21 mouse cellular contexts compared by ENCODE assay signal in genomic region chr13:69373101-69373815, GRCm38 (mm10).
DNase-seq lines count a peak whose midpoint lies in the region; ATAC-seq and TF ChIP-seq lines count a peak whose summit lies in the region.
"Had no signal": no experiment of that assay in that cellular context is flagged by ENCODE, and none has a peak within 500 bp of the region (broad histone marks: within the 10 kb centered on the region; RNA-seq: fewer than 3 reads in every experiment).

No protein-coding gene starts in this region.

- TF ChIP-seq CTCF in forebrain, postnatal 0 days (IDR thresholded peaks at IDR 0.05; ENCODE audit: low read depth): no peak
- no peak for TF ChIP-seq CTCF in left cerebral cortex, adult 2 months (IDR thresholded peaks at IDR 0.05)

- ATAC-seq in forebrain, postnatal 0 days: peak; percentile 81
- no peak for ATAC-seq in forebrain, embryonic 11.5 days (replicated peaks; ENCODE audit: low FRiP score)
- peak; percentile 45 for ATAC-seq in midbrain, embryonic 13.5 days
- ATAC-seq: inflammation-experienced regulatory T-cells, adult 6 months; lung, postnatal 0 days; Patski had no signal

- no peak overlapping the region for H3K4me2 ChIP-seq in forebrain, postnatal 0 days (ENCODE audit: low read depth)
- no peak overlapping the region for H3K4me2 ChIP-seq in forebrain, embryonic 11.5 days (ENCODE audit: low read depth, low read length, severe bottlenecking)
- no peak overlapping the region for H3K4me2 ChIP-seq in midbrain, embryonic 13.5 days (replicated peaks)
- H3K4me2 ChIP-seq: heart, embryonic 11.5 days; liver, embryonic 15.5 days; neural tube, embryonic 12.5 days had no signal

- H3K4me3 ChIP-seq in forebrain, postnatal 0 days (ENCODE audit: low read depth, low read length): no peak overlapping the region
- no peak overlapping the region for H3K4me3 ChIP-seq in forebrain, embryonic 11.5 days (ENCODE audit: low read depth, low read length)
- H3K4me3 ChIP-seq in left cerebral cortex, adult 2 months: no peak overlapping the region
- no peak overlapping the region for H3K4me3 ChIP-seq in midbrain, embryonic 13.5 days (replicated peaks)
- H3K4me3 ChIP-seq: forebrain, embryonic 10.5 days; liver, embryonic 15.5 days; neural tube, embryonic 12.5 days had no signal

- no peaks in the 10 kb centered on the region for H3K36me3 ChIP-seq in forebrain, postnatal 0 days (ENCODE audit: insufficient read depth)
- H3K36me3 ChIP-seq in forebrain, embryonic 11.5 days (ENCODE audit: control insufficient read depth, insufficient read depth, low read length): no peaks in the 10 kb centered on the region
- no peaks in the 10 kb centered on the region for H3K36me3 ChIP-seq in midbrain, embryonic 13.5 days
- H3K36me3 ChIP-seq: forebrain, embryonic 10.5 days; liver, embryonic 15.5 days; neural tube, embryonic 12.5 days had no signal

- no peak overlapping the region for H3K9ac ChIP-seq in forebrain, postnatal 0 days
- H3K9ac ChIP-seq in forebrain, embryonic 11.5 days (ENCODE audit: low read length): no peak overlapping the region
- H3K9ac ChIP-seq in midbrain, embryonic 13.5 days (replicated peaks): no peak overlapping the region
- H3K9ac ChIP-seq: liver, embryonic 15.5 days; neural tube, embryonic 12.5 days had no signal

- no peaks in the 10 kb centered on the region for H3K9me3 ChIP-seq in forebrain, postnatal 0 days (ENCODE audit: low read length)
- H3K9me3 ChIP-seq in forebrain, embryonic 11.5 days (ENCODE audit: control insufficient read depth, low read length): no peaks in the 10 kb centered on the region; the same call in 1 of the 2 replicates
- peaks cover 3% of the 10 kb centered on the region; the same call in 1 of the 2 replicates for H3K9me3 ChIP-seq in midbrain, embryonic 13.5 days
- H3K9me3 ChIP-seq: liver, embryonic 15.5 days had no signal

- intact Hi-C loops in left cerebral cortex, adult 2 months (cut with DNase I): no loop called here

- no peaks in the 10 kb centered on the region for H3K4me1 ChIP-seq in forebrain, postnatal 0 days (ENCODE audit: insufficient read depth)
- H3K4me1 ChIP-seq in forebrain, embryonic 11.5 days (replicated peaks; ENCODE audit: control insufficient read depth, insufficient read depth, low read length): no peaks in the 10 kb centered on the region
- H3K4me1 ChIP-seq in midbrain, embryonic 13.5 days (replicated peaks): no peaks in the 10 kb centered on the region
- H3K4me1 ChIP-seq: forebrain, embryonic 10.5 days; liver, embryonic 15.5 days; neural tube, embryonic 12.5 days had no signal

- H3K27ac ChIP-seq in forebrain, postnatal 0 days (ENCODE audit: low read depth, low read length): no peak overlapping the region
- no peak overlapping the region for H3K27ac ChIP-seq in forebrain, embryonic 11.5 days (ENCODE audit: low read depth, low read length)
- no peak overlapping the region for H3K27ac ChIP-seq in left cerebral cortex, adult 2 months
- no peak overlapping the region for H3K27ac ChIP-seq in midbrain, embryonic 13.5 days
- H3K27ac ChIP-seq: forebrain, embryonic 10.5 days; liver, embryonic 15.5 days; neural tube, embryonic 12.5 days had no signal

- 80% methylated on average over 6 of the region's 6 CpGs for WGBS in forebrain, postnatal 0 days
- WGBS in forebrain, embryonic 11.5 days: 86% methylated on average over 6 of the region's 6 CpGs
- WGBS in midbrain, embryonic 13.5 days: 86% methylated on average over 6 of the region's 6 CpGs

- no peaks in the 10 kb centered on the region for H3K27me3 ChIP-seq in forebrain, postnatal 0 days (ENCODE audit: insufficient read depth, low read length)
- no peaks in the 10 kb centered on the region for H3K27me3 ChIP-seq in forebrain, embryonic 11.5 days (ENCODE audit: control insufficient read depth, insufficient read depth, low read length)
- H3K27me3 ChIP-seq in midbrain, embryonic 13.5 days: no peaks in the 10 kb centered on the region
- H3K27me3 ChIP-seq: liver, embryonic 15.5 days; neural tube, embryonic 12.5 days had no signal

- DNase-seq in forebrain, postnatal 0 days: peak; percentile 17
- DNase-seq in forebrain, embryonic 11.5 days (ENCODE audit: low spot score): no peak
- peak; percentile 4 for DNase-seq in left cerebral cortex, adult 11 months (ENCODE audit: low spot score)
- DNase-seq in left cerebral cortex, adult 2 months (ENCODE audit: extremely low spot score in 1 of 2, low spot score in 2 of 2): no peak
- DNase-seq in frontal cortex, postnatal 10 days (ENCODE audit: low spot score in 2 of 2): peak; percentile 23 to 29
- no peak for DNase-seq in thymus, postnatal 10 days (ENCODE audit: low spot score in 2 of 2)
- no peak for DNase-seq in adipocyte (ENCODE audit: low spot score)
- DNase-seq: adrenal gland, postnatal 14 days; cerebellum, adult 2 months; heart, postnatal 14 days; kidney, postnatal 36 days; spleen, adult 18-20 months; thymus, adult 18-20 months had no signal

Comparison
In these comparisons a context has a peak if more than half of its experiments do, and no peak if none do; other contexts are left out.
1. DNase-seq: peak in forebrain, postnatal 0 days (single experiment), left cerebral cortex, adult 11 months (single experiment) and frontal cortex, postnatal 10 days (2 of 2); none in forebrain, embryonic 11.5 days (single experiment), left cerebral cortex, adult 2 months (0 of 2), thymus, postnatal 10 days (0 of 2) and adipocyte (single experiment).